1 mouse cellular context compared by ENCODE assay signal in the genomic region with DNA sequence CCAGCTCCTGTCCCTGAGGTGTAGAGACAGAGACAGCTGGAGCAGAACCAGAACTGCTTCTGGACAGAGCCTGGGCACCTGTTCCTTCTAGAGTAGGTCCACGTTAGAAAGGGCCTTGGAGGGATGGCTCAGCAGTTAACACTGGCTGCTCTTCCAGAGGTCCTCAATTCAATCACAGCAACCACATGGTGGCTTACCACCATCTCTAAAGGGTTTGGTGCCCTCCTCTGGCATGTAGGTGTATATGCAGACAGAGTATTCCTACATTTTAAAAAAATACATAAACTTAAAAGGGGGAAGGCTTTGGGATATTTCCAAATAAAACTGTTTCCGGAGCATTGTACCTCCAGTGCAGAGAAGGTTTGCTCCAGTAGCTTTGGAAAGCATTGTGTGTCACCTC.
A peak's percentile ranks its signal among the peaks of the same experiment; 100 is the strongest.
TF ChIP-seq lines count a peak whose summit lies in the region.

No protein-coding gene starts in this region.

TF ChIP-seq in CH12.LX, 34 proteins besides CTCF, POLR2A, EP300 and RAD21 (continued from another document):
- TF ChIP-seq MAZ (IDR thresholded peaks at IDR 0.05; ENCODE audit: low read depth, low read length) = no peak
- peak; percentile 53; the same call in 1 of the 2 replicates for TF ChIP-seq MXI1 (IDR thresholded peaks at IDR 0.05; ENCODE audit: low read depth, low read length)
